Mouse (Mus musculus): ENCODE measurements around the gene Slc12a9.
A peak's percentile ranks its signal among the peaks of the same experiment; 100 is the strongest.

Gene Slc12a9

DNA sequence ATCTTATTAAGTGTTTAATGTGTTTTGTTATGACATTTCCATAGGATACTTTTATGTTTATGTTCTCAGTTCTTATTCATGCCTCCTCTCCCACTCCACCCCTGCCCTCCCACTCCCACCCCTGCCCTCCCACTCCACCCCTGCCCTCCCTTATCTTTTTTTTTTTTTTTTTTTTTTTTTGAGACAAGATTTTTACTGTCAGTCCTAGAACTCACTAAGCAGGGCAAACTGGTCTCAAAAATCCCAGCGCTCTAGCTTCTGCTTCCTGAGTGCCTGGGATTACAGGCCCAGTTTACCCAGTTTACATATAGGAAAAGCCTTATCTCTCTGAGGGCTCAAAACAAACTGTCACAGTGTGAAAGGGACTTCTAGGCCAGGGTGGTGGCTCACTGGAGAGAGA, 13.0 kb upstream of the Slc12a9 start:
- no peak for DNase-seq (ENCODE audit: low read depth)

DNA sequence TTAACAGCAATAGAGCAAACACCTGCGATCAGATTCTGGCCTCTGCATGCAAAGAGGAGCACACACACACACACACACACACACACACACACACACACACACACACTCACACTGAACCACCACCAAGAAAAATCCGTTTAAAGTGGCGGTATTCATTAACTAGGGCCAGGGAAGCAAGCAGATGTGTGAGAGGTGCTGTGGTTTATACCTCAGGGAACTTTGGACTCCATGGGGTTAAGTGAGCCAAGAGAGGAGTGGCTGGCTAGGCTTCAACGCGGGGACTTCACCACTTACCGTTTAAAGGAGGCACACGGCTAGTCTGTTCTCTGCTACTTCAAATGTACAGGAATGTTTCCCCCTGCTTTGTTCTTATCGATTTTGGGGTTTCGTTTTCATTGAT, 12.4 kb upstream of the Slc12a9 start:
- peak; percentile 34 for DNase-seq (ENCODE audit: low read depth)

DNA sequence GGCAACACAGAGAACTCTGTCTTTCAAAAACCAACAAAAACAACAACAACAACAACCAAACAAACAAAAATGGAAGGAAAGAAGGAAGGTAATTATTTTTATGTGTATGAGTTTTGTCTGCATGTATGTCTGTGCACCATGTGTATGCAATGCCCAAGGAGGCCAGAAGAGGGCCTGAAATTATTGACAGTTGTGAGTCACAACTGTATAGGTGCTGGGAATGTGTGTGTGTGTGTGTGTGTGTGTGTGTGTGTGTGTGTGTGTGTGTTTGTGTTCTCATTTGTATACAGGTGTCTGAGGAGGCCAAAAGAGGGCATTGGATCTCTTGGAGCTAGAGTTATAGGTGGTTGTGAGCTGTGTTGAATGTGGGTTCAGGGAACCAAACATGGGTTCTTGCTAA, 10.5 kb upstream of the Slc12a9 start:
- no peak for DNase-seq (ENCODE audit: low read depth)

DNA sequence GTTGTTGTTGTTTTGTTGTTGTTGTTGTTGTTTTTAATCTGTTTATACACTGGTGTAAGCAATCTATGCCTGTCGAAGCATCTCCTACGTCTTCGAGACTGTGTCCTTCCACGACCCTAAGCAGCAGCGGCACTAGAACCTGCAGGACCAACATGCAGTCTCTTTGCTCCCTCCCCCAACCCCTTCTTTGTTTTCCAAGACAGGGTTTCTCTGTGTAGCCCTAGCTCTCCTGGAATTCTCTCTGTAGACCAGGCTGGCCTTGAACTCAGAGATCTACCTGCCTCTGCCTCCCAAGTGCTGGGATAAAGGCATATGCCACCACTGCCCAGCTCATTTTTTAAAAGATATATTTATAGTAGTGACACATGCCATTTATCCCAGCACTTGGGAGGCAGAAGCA, 10.0 kb upstream of the Slc12a9 start:
- no peak for DNase-seq (ENCODE audit: low read depth)

DNA sequence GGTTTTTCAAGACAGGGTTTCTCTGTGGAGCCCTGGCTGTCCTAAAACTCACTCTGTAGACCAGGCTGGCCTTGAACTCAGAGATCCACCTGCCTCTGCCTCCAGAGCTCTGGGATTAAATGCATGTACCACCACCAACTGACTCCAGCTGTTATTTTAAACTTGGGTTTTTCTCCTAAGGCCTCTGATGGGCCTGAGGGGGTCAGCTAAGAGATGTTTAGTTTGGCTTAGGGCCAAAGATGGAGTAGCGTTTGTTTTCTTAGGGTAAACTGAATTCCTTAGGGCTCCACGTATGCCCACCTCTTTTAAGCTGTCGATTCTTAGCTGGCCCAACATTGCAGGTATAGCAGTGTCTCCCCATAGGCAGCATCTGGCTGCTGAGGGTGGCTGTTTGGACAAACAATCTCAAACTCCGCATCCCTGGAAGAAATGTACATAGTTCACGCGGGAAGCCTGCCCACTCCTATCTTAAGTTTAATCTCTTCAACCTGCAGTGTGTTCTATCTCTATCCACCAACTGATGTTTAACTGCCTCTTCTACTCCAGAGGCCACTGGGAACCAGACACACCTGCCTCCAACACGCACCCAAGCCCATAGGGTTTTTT, 9.1 kb upstream of the Slc12a9 start:
- no peak for DNase-seq (ENCODE audit: low read depth)

DNA sequence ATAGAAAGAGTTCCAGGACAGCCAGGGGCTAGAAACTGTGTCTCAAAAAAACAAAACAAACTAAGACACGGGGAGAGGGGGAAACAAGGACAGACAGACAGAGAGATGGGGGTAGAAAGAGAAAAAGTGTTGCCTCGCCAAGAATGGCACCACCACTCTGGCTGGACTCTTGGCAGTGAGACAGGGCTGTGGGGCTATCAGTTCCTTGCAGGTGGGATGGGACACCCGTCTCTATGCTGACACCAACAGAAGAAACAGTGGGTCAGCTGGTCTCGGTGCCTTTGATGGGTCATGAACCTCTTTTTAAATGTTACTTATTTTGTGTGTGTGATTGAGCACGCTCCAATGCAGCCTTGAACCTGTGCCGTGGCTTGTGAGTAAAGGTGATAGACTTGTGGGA, 6.8 kb upstream of the Slc12a9 start:
- DNase-seq (ENCODE audit: low read depth), result no peak

DNA sequence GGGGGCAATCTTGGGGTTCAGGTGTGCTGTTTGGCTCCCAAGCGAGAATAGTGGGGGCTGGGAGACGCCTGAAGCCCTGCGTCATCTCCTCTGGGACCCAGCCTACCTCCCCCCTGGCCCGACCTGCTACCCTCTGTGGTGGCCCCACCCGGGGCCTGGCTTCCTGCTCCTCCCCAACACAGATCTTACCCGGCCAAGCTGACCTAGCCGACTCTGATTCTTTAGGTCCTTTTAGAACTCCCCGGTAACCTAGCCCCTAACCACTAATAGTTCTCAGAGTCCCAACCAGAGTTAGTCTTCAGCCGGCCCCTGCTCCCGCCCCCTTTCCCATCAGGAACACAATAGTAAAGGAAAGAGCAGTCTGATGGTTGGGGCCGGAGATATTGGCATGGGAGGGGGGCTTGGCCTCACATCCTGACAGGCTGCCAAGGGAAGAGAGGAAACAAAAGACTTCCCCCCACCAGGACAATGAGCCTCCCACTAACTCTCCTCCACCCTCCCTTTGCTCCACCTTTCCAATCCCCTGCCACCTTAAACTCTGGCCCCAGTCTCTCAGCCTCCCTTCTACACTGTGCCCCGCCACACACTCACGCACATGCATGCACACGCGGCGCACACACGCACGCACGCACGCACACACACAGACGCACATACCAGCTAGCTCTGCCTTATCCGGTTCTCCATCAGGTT, 6.0 kb upstream of the Slc12a9 start:
- no peak for DNase-seq (ENCODE audit: low read depth)

DNA sequence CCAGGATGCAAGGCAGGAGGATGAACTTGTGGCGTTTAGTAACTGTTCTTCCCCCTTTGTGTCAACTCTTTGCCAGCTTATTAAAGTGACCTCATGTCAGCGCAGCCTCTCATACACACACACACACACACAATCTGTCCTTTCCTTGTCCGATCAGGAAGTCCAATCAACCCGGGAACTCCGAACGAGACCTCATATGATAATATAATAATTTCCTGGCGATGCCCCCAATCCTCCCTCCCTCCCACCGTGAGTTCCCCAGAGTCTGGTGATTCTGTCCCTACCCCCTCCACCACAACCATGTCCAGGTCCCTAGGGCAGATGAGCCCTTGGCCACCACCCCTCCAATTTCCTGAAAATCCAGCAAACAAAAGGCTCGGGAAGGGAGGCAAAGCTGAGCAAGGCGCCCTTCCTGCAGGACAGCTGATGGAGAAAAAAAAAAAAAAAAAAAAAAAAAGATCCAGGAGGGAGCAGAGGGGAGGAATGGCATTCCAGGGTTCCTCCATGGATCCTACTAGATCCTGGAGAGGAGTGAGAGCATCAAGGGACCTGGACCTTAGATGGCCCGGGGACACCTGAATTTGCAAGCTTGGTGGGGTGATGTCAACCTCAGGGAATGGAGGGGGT, 5.4 kb upstream of the Slc12a9 start:
- DNase-seq (ENCODE audit: low read depth), result no peak

DNA sequence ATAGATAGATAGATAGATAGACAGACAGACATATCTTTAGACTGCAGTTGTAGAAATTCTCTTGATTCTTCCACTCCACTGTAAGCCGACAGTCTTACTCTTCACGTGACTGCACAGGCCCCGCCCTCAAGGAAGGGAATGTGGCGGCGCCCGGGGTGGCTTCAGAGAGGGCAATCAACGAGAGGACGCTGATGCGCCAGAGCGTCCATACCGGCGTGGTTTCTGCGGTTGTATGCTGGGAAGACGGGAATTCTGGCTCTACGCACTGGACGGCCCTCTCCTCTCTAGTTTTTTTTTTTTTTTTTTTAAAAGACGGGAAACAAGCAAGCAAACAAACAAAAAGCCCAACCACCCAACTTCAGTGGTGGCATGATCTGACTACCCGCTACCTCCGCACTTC, 4.9 kb upstream of the Slc12a9 start:
- DNase-seq (ENCODE audit: low read depth), result peak; percentile 73

DNA sequence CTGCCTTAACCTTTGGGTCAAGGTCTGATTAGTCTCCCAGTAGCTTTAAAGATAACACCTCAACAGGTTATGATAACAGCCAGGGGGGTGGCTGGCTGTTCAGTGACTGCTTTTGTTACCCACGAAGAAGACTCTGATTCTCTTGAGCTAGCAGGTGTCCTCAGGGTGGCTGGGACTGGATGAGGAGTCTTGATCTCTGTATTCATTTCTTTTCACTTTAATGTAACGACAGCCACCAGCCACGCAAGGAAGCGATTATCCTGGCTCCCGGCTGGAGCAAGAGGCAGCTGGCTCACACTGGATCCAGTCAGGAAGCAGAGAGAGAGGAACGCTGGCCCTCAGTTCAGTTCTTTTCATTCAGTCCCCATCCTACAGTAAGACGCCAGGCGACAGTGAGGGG, 3.8 kb upstream of the Slc12a9 start:
- DNase-seq (ENCODE audit: low read depth), result no peak

DNA sequence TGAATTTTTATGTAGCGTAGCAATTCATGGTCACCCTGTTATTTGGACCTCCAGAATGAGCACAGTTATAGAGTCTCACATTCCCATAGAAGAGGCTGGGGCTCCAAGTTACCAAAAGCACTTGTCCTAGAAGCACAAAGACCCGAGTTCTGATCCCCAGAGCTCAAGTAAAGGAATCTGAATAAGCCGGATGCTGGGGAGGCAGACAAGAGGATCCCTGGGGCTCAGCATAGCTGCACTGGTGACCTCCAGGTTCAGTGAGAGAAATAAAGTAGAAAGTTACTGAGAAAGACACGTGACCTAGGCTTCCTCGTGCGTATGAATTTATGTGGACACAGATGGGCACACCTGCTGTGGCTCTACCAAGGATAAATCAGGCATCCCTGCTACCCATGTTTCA, 1.7 kb upstream of the Slc12a9 start:
- DNase-seq (ENCODE audit: low read depth), result no peak

DNA sequence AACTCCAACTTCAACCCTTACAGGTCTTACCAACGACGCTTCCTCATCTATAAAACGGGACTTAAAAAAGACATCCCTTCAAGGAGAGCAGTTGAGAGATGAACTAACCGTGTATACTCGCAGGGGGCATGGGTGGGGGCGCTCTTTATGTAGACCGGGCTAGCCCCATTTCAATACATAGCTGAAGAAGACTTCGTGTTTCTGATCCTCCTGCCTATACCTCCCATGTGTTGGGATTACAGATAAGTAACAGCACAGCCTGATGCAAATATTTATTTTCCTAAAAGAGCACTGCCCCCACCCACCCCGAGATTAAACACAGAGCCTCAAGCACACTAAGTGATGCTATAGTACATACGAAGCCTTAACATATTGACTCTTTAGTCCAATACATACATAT, 920 bp upstream of the Slc12a9 start:
- DNase-seq (ENCODE audit: low read depth), result no peak

DNA sequence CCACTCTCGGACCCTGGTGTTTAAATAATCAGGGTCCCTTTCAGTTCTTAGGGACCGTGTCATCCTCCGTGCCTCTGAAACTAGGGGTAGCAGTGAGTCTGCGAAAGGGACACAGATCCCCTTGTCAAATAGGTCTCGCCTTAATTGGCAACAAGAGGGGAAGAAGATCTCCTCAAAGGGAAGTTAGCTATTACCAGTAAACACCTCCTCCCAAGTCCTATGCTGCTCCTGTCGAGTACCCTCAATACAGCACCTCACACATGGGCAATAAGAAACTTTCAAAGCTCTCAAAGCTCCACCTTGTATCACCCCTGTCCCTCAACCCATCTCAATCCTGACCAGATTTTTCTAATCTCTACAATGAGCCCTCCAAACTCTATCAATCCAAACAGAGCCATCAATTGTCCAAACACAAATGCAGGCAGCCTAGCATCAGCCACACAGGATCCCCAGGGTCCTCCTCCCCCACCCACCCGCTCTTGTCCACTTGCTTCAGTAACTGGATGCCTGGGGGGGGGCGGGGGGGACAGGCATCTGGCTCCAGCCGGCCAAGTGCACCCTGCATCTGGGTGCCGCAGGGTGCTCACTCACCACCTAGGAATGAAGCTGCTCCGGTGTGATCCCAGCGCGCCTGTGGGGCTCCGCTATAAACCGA, 413 bp downstream of the Slc12a9 start:
- DNase-seq (ENCODE audit: low read depth), result peak; percentile 33

DNA sequence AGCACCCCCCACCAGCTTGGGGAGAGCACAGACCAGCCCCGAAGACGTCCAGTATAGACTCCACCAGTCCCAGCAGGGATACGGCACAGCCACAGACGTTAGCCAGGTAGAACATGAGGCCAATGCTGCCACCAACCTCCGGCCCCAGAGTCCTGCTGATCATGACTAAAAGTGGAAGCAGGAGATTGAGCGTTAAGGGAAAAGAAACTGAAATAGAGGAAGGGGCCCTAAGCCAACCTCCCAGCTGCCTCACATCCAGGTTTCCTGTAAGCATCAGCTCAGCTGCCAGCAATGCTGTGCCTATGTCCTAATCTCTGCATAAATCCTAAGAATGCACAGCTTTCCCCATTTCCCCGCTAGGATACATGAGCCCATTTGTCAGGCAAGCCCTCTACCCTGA, 2.5 kb downstream of the Slc12a9 start:
- no peak for DNase-seq (ENCODE audit: low read depth)

DNA sequence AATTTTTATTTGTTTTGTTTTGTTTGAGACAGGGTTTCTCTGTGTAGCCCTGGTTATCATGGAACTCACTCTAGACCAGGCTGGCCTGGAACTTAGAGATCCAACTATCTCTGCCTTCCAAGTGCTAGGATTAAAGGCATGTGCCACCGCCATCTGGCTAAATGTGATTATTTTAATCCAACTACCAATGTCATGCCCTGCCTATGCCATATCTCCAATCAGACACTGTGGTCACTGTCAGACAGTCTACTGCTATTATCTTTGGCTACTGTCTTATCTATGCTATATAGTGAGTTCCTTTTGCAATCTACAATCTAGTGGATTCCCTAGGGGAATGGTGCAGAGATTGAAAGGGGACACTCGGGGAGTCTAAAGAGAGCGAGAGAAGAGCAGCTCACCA, 12.4 kb downstream of the Slc12a9 start:
- DNase-seq (ENCODE audit: low read depth), result no peak

DNA sequence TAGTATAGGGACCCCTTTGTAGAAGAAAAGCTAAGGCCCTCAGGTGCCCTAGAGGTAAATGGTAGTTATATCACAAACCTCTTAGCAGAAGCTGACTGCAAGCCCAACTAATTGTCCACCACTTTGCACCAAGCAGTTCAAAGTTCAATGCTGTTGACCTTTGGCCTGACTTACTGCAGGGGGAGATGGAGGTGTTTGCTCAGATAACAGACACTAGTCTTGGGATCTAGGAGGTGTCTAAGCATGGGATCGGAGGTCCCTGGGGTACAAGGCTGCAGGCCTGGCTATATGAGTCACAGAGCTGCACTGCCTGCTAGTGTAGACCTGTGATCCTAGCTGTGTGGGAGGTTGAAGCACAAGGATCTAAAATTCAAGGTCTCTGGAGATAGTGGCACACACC, 14.8 kb downstream of the Slc12a9 start:
- DNase-seq (ENCODE audit: low read depth), result no peak

DNA sequence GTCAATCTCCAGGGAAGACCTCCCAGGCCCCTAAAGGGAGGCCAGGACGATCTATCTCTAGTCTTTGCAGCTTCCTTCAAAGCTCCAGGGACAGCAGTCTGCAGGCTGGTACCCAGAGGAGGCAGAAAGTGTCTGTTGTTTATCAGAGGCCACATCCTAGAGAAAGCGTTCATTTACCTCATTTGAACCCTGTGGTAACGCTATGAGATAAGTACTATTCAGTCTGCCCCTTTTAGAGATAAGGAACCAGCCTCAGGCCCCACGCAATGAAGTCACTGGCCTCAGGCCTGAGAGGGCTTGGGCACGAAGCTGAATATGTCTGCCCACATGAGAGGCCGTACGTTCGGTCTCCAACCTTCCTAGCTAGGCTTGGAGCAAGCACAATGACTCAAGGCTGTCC, 16.0 kb downstream of the Slc12a9 start:
- DNase-seq (ENCODE audit: low read depth), result no peak

DNA sequence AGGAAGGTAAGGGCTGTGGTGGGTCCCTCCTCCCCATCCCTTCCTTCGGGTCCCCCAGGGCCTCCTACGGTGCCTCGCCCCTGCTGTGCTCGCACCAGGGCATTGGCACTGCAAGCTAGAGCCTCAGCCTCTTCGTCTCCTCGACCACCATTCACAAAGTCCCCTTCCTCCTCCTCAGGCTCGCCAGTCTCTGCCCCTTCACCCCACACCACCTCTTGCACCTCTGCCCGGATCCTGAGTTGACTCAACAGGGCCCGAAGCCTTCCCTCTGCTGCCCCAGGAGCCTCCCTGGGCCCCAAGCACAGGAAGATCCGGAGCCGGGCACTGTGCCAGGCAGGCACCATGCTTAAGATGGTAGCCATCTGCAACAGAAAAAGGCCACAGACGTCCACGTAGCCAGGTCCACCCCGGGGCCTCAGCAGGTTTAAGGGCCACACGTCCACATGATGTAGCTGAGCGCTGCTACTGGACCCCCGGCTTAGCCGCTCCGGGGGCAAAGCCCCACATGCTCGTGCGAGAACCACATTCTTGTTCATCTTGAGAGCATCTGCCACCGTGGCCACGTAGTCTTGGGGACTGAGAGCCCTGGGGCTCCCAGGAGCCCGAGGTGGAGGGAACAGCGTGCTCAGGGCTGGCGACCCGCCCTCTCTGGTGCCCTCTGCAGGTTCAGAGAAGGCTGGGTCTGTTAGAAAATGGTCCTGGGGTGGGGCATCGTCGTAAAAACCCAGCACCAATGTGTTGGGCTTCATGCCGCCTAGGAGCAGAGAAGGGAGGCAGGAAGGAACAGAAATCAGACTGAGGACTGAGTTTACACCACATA, 18.1 kb downstream of the Slc12a9 start:
- peak; percentile 58 for DNase-seq (ENCODE audit: low read depth)

DNA sequence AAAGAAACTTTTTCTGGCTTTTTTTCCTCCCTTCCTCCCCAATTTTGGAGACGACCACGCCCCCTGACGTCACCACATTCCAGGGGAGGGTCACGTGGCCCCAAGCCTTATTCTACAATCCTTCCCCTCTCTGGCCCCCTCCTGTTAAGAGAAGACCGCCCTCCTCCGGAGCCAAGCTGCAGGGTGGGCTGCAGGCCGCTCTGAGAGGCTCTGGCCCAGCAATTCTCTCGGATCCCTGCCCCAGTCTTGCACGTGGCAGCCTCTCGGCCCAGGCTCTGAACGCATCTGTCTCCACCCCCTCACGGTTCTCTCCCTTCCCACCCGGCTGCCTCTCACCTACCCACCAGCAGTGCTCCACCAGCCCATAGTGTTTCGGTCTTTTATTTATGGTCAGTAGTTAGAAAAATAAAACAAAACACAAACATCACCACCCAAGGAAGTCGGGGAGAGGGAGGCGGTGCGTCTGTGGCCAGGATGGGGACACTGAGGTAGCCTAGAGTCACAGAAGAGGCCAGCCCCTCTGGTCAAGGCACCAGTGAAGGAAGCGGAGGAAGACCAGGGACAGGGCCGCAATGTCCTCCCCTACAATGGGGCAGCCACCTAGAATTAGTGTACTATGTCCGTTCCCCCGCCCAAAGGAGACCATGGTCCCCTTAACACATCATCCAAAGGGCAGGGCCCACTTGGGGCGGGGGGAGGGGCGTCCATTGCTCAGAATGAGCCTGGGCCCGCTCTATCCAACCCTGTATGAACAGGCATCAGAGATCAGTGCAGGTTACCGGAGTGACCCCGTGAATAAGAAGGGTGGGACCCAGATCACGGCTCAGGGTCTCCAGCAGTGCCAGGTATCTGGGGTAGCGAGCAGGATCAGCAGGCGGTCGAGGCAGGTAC, 19.0 kb downstream of the Slc12a9 start, which contains the start of gene Trip6:
Gene Trip6 (minus strand): TSS at position 212 of the 891 bp plus-strand sequence.
- DNase-seq (ENCODE audit: low read depth), result no peak

DNA sequence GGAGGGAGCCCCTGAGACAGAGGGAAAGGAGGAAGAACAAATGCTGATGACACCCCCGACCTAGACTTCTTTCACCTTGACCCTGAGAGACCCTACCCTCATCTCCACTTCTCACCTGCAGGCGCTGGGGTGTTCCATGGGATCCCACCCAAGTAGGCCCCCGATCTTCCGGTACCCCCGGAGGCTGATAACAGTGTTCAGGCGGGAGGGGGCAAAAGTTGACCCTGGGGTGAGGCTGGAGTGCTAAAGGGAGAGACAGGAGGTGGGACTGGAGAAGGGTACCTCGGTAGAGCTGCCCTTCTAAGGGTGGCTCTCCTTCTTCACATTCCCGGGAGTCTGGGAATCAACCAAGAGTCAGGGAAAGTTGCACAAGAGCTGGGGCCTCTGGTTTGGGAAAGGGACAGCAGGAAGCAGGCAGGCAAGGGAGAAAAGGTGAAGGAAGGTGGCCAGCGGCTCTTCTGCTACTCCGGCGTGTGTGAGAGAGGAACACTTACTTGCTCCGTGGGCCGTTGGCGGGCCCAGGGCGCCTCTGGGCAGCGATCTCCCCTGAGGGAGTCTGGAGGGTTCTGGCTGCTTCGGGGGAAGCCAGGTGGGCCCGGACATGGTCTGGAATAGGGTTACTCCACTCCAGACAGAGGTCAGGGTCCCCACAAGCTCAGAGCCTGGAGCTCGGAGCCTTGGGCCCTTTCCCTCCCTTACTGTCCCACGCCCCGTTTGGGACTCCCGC, 19.8 kb downstream of the Slc12a9 start:
- no peak for DNase-seq (ENCODE audit: low read depth)

DNA sequence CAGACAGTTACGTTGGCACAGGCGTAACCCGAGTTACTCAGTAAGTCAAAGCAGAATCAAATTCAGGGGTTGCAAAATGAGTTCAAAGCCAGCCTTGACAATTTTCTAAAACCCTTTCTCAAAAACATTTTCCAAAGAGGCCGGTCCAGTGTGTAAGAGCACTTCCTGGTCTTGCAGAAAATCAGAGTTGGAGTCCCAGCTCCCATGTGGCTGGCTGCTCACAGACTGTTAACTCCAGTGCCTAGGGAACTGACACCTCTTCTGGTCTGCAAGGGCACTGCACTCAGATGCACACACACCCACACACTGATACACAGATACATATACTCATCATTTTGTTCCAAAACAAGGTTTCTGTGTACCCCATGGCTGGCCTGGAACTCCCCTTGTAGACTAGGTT, 25.0 kb downstream of the Slc12a9 start:
- peak; percentile 42 for DNase-seq (ENCODE audit: low read depth)
